ENCODE assay signal across 8 mouse cellular contexts in genomic region chr2:93413367-93414014, GRCm38 (mm10). TPM values are rescaled to one million over a fixed set of nuclear protein-coding genes. Genes with fewer than 3 reads are reported as not detected.
A peak's percentile ranks its signal among the peaks of the same experiment; 100 is the strongest.
DNase-seq lines count a peak whose midpoint lies in the region; ATAC-seq and TF ChIP-seq lines count a peak whose summit lies in the region.

No protein-coding gene starts in this region.

- peak; percentile 63; the same call in 1 of the 2 replicates for TF ChIP-seq CTCF in embryonic fibroblast, embryonic 13.5 days (IDR thresholded peaks at IDR 0.05; ENCODE audit: borderline replicate concordance, insufficient read depth, low read length)
- TF ChIP-seq CTCF in lung, adult 2 months (IDR thresholded peaks at IDR 0.05; ENCODE audit: insufficient read depth, low read length): peak; percentile 78

- TF ChIP-seq POLR2A in embryonic fibroblast, embryonic 13.5 days (IDR thresholded peaks at IDR 0.05; ENCODE audit: low read depth, low read length): no peak
- TF ChIP-seq POLR2A in lung, adult 2 months (IDR thresholded peaks at IDR 0.05; ENCODE audit: borderline replicate concordance, extremely low read depth, low read depth, low read length): no peak

- no peak overlapping the region for H3K4me3 ChIP-seq in forebrain, embryonic 11.5 days (ENCODE audit: low read depth, low read length)
- no peak overlapping the region for H3K4me3 ChIP-seq in forebrain, embryonic 15.5 days
- H3K4me3 ChIP-seq in embryonic fibroblast, embryonic 13.5 days (ENCODE audit: insufficient read depth, low read length): no peak overlapping the region
- no peak overlapping the region for H3K4me3 ChIP-seq in lung, adult 2 months (replicated peaks; ENCODE audit: extremely low read depth, low read depth, low read length)

- DNase-seq in forebrain, embryonic 11.5 days (ENCODE audit: low spot score): peak; percentile 78
- peak; percentile 64 for DNase-seq in A20 (ENCODE audit: low read depth, low spot score)
- DNase-seq in adrenal gland, postnatal 36 days: peak; percentile 69 to 77
- peak; percentile 60 for DNase-seq in kidney, adult 11 months
- DNase-seq in lung, adult 2 months: peak; percentile 63
- DNase-seq in right cerebral cortex, postnatal 4 days: peak; percentile 74

- peaks cover 3% of the 10 kb centered on the region; the same call in 1 of the 2 replicates for H3K4me1 ChIP-seq in forebrain, embryonic 11.5 days (replicated peaks; ENCODE audit: control insufficient read depth, insufficient read depth, low read length)
- H3K4me1 ChIP-seq in forebrain, embryonic 15.5 days: peaks cover 17% of the 10 kb centered on the region
- H3K4me1 ChIP-seq in embryonic fibroblast, embryonic 13.5 days (ENCODE audit: control insufficient read depth, insufficient read depth, low read length): no peaks in the 10 kb centered on the region; the same call in 1 of the 2 replicates
- peaks cover 6% of the 10 kb centered on the region for H3K4me1 ChIP-seq in lung, adult 2 months (ENCODE audit: control insufficient read depth, insufficient read depth, low read length)

- WGBS in forebrain, embryonic 11.5 days: 48% methylated on average over 7 of the region's 7 CpGs
- 53% methylated on average over 7 of the region's 7 CpGs for WGBS in forebrain, embryonic 15.5 days
- 50% methylated on average over 7 of the region's 7 CpGs for WGBS in lung, adult 2 months

- ATAC-seq in forebrain, embryonic 11.5 days (replicated peaks; ENCODE audit: low FRiP score): no peak
- no peak for ATAC-seq in forebrain, embryonic 15.5 days (replicated peaks)

- H3K9me3 ChIP-seq in forebrain, embryonic 11.5 days (ENCODE audit: control insufficient read depth, low read length): no peaks in the 10 kb centered on the region
- H3K9me3 ChIP-seq in forebrain, embryonic 15.5 days: no peaks in the 10 kb centered on the region

- no peaks in the 10 kb centered on the region for H3K27me3 ChIP-seq in forebrain, embryonic 11.5 days (ENCODE audit: control insufficient read depth, insufficient read depth, low read length)
- H3K27me3 ChIP-seq in forebrain, embryonic 15.5 days: no peaks in the 10 kb centered on the region

- no peaks in the 10 kb centered on the region for H3K36me3 ChIP-seq in forebrain, embryonic 11.5 days (ENCODE audit: control insufficient read depth, insufficient read depth, low read length)
- H3K36me3 ChIP-seq in forebrain, embryonic 15.5 days: no peaks in the 10 kb centered on the region

- no peak overlapping the region for H3K27ac ChIP-seq in forebrain, embryonic 11.5 days (ENCODE audit: low read depth, low read length)
- H3K27ac ChIP-seq in forebrain, embryonic 15.5 days (replicated peaks): no peak overlapping the region
- no peak overlapping the region for H3K27ac ChIP-seq in embryonic fibroblast, embryonic 13.5 days (ENCODE audit: insufficient read depth, low read length)

- H3K9ac ChIP-seq in forebrain, embryonic 11.5 days (ENCODE audit: low read length): no peak overlapping the region
- H3K9ac ChIP-seq in forebrain, embryonic 15.5 days (replicated peaks): no peak overlapping the region

- no peak overlapping the region for H3K4me2 ChIP-seq in forebrain, embryonic 11.5 days (ENCODE audit: low read depth, low read length, severe bottlenecking)
- no peak overlapping the region for H3K4me2 ChIP-seq in forebrain, embryonic 15.5 days (replicated peaks)

RNA-seq across cellular contexts. Expression of gene Cd82, which starts 49.4 kb away (rescaled TPM):
- 4.5 and 5.2 TPM in 2 replicates for polyA plus RNA-seq in forebrain, embryonic 11.5 days (2014; fragmentation: Nextera tagmentation; extraction: Ambion mirVana)
- polyA plus RNA-seq in forebrain, embryonic 15.5 days (2015; fragmentation: Nextera tagmentation; extraction: Ambion mirVana): 17.6 and 19.6 TPM in 2 replicates
- 10 to 100 TPM; 34.6 to 63.8 TPM for total RNA-seq in adrenal gland, postnatal 36 days (2021)
- polyA plus RNA-seq in embryonic fibroblast, embryonic 13.5 days (2011; ENCODE audit: insufficient read length, low read depth, missing spikeins): 45.9 and 48.6 TPM in 2 replicates
- polyA plus RNA-seq in lung, adult 2 months (2012; rRNA removed): 170 and 176 TPM in 2 replicates
